Mouse (Mus musculus): ENCODE measurements around the gene Nyap2. TPM values are rescaled to one million over a fixed set of nuclear protein-coding genes. Genes with fewer than 3 reads are reported as not detected.
A peak's percentile ranks its signal among the peaks of the same experiment; 100 is the strongest.

The Nyap2 gene
- polyA plus RNA-seq, 1 experiment from 2014 or later, result 3.0 TPM

GRCm38 (mm10) chr1:81307934-81308333 lies 231.2 kb downstream of the Nyap2 start:
- Histone ChIP-seq H3K9me3 (no peaks in the 10 kb centered on the region), H3K27me3 (no peaks in the 10 kb centered on the region; the same call in 1 of the 2 replicates), H3K27ac (no peak overlapping the region), H3K9ac (no peak overlapping the region), H3K36me3 (replicated peaks) (no peaks in the 10 kb centered on the region), H3K4me2 (no peak overlapping the region), H3K4me1 (no peaks in the 10 kb centered on the region), H3K4me3 (replicated peaks) (no peak overlapping the region)
- no peak for ATAC-seq (ENCODE audit: low FRiP score)
- 67% methylated on average over 2 of the region's 2 CpGs for WGBS

- 0% methylated on average over 1 of the region's 1 CpGs for WGBS
- no peaks in the 10 kb centered on the region for H3K36me3 ChIP-seq (replicated peaks)
- no peak; the same call in 1 of the 2 replicates for ATAC-seq (ENCODE audit: low FRiP score)
- no peak overlapping the region for H3K4me3 ChIP-seq (replicated peaks)
- H3K4me1 ChIP-seq, result no peaks in the 10 kb centered on the region
- no peaks in the 10 kb centered on the region for H3K9me3 ChIP-seq
- no peak overlapping the region for H3K27ac ChIP-seq
- H3K27me3 ChIP-seq, result no peaks in the 10 kb centered on the region; the same call in 1 of the 2 replicates
- H3K9ac ChIP-seq, result no peak overlapping the region
- no peak overlapping the region for H3K4me2 ChIP-seq
Measured at GRCm38 (mm10) chr1:81310087-81310626, 233.4 kb downstream of the Nyap2 start.

- Histone ChIP-seq H3K27me3 (no peaks in the 10 kb centered on the region), H3K27ac (no peak overlapping the region), H3K4me3 (replicated peaks) (no peak overlapping the region), H3K36me3 (replicated peaks) (no peaks in the 10 kb centered on the region), H3K4me1 (peaks cover 6% of the 10 kb centered on the region), H3K9me3 (no peaks in the 10 kb centered on the region), H3K9ac (no peak overlapping the region), H3K4me2 (no peak overlapping the region)
- 54% methylated on average over 9 of the region's 9 CpGs for WGBS
- ATAC-seq (ENCODE audit: low FRiP score), result peak; percentile 74
Measured at GRCm38 (mm10) chr1:81316403-81316994, 239.7 kb downstream of the Nyap2 start.

GRCm38 (mm10) chr1:81316995-81317413 lies 240.3 kb downstream of the Nyap2 start:
- H3K27ac ChIP-seq, result peak overlapping the region; percentile 42; the same call in 1 of the 2 replicates
- peaks cover 6% of the 10 kb centered on the region for H3K4me1 ChIP-seq
- H3K9ac ChIP-seq, result no peak overlapping the region
- H3K4me2 ChIP-seq, result no peak overlapping the region
- no peak overlapping the region for H3K4me3 ChIP-seq (replicated peaks)
- 38% methylated on average over 5 of the region's 5 CpGs for WGBS
- H3K27me3 ChIP-seq, result no peaks in the 10 kb centered on the region
- no peaks in the 10 kb centered on the region for H3K36me3 ChIP-seq (replicated peaks)
- no peaks in the 10 kb centered on the region for H3K9me3 ChIP-seq
- ATAC-seq (ENCODE audit: low FRiP score), result peak; percentile 40; the same call in 1 of the 2 replicates

GRCm38 (mm10) chr1:81387722-81388121 lies 311.0 kb downstream of the Nyap2 start:
- no peak for ATAC-seq (ENCODE audit: low FRiP score)
- no peaks in the 10 kb centered on the region for H3K27me3 ChIP-seq
- H3K9me3 ChIP-seq, result no peaks in the 10 kb centered on the region
- H3K9ac ChIP-seq, result no peak overlapping the region
- WGBS, result 58% methylated on average over 1 of the region's 1 CpGs
- no peak overlapping the region for H3K27ac ChIP-seq
- H3K4me1 ChIP-seq, result no peaks in the 10 kb centered on the region
- H3K36me3 ChIP-seq (replicated peaks), result no peaks in the 10 kb centered on the region
- H3K4me2 ChIP-seq, result no peak overlapping the region
- H3K4me3 ChIP-seq (replicated peaks), result no peak overlapping the region
